Mouse (Mus musculus): ENCODE data around the gene Ankmy1. TPM values are rescaled to one million over a fixed set of nuclear protein-coding genes. Genes with fewer than 3 reads are reported as not detected.

The Ankmy1 gene
- polyA plus RNA-seq, 1 experiment from 2014 or later, result not detected

- peaks cover 55% of the 10 kb centered on the region for H3K4me1 ChIP-seq (replicated peaks)
- H3K4me3 ChIP-seq (replicated peaks), result peak overlapping the region; percentile 80
- H3K27ac ChIP-seq, result peak overlapping the region; percentile 73
Observed at GRCm38 (mm10) chr1:92911721-92912138, 9.0 kb upstream of the Ankmy1 start.

GRCm38 (mm10) chr1:92910925-92911720 lies 8.4 kb upstream of the Ankmy1 start:
- H3K4me1 ChIP-seq (replicated peaks), result peaks cover 61% of the 10 kb centered on the region

More at GRCm38 (mm10) chr1:92911721-92912138, 9.0 kb upstream of the Ankmy1 start:
- DNase-seq (no peak), ATAC-seq (ENCODE audit: low read depth) (no peak)
- H3K9ac ChIP-seq, result peak overlapping the region; percentile 84
- H3K36me3 ChIP-seq, result peaks cover 31% of the 10 kb centered on the region
- H3K27me3 ChIP-seq, result no peaks in the 10 kb centered on the region
- H3K4me2 ChIP-seq, result peak overlapping the region; percentile 95
- no peaks in the 10 kb centered on the region for H3K9me3 ChIP-seq (replicated peaks)
- 43% methylated on average over 8 of the region's 8 CpGs for WGBS (ENCODE audit: insufficient replicate concordance)

GRCm38 (mm10) chr1:92910239-92910885 lies 7.7 kb upstream of the Ankmy1 start, which contains the start of gene Rnpepl1:
Gene Rnpepl1, plus strand, starts transcription at chr1:92910783.
- peak; percentile 66 for ATAC-seq (ENCODE audit: low read depth)
- peak within 1 kb of the TSS; percentile 95 for H3K4me2 ChIP-seq
- peak within 1 kb of the TSS; percentile 80 for H3K4me3 ChIP-seq (replicated peaks)
- peaks cover 61% of the 10 kb centered on the region for H3K4me1 ChIP-seq (replicated peaks)
- 1% methylated on average over 45 of the region's 57 CpGs for WGBS (ENCODE audit: insufficient replicate concordance)
- no peaks in the 10 kb centered on the region for H3K9me3 ChIP-seq (replicated peaks)
- H3K27me3 ChIP-seq, result no peaks in the 10 kb centered on the region
- H3K27ac ChIP-seq, result peak within 1 kb of the TSS; percentile 73
- H3K9ac ChIP-seq, result peak within 1 kb of the TSS; percentile 84
- peaks cover 21% of the 10 kb centered on the region for H3K36me3 ChIP-seq
- peak; percentile 59 for DNase-seq

More at GRCm38 (mm10) chr1:92910925-92911720, 8.4 kb upstream of the Ankmy1 start:
- H3K4me3 ChIP-seq (replicated peaks), result peak overlapping the region; percentile 80
- peak; percentile 26 for DNase-seq
- peak overlapping the region; percentile 73 for H3K27ac ChIP-seq
- ATAC-seq (ENCODE audit: low read depth), result peak; percentile 19
- 2% methylated on average over 68 of the region's 85 CpGs for WGBS (ENCODE audit: insufficient replicate concordance)
- H3K9me3 ChIP-seq (replicated peaks), result no peaks in the 10 kb centered on the region
- peaks cover 25% of the 10 kb centered on the region for H3K36me3 ChIP-seq
- H3K4me2 ChIP-seq, result peak overlapping the region; percentile 95
- no peaks in the 10 kb centered on the region for H3K27me3 ChIP-seq
- peak overlapping the region; percentile 84 for H3K9ac ChIP-seq

- Histone ChIP-seq H3K36me3 (peaks cover 10% of the 10 kb centered on the region), H3K4me3 (replicated peaks) (no peak overlapping the region), H3K27ac (no peak overlapping the region), H3K9ac (no peak overlapping the region), H3K4me2 (no peak overlapping the region), H3K9me3 (replicated peaks) (no peaks in the 10 kb centered on the region), H3K27me3 (no peaks in the 10 kb centered on the region), H3K4me1 (replicated peaks) (peaks cover 61% of the 10 kb centered on the region)
- ATAC-seq (ENCODE audit: low read depth) (no peak), DNase-seq (peak; percentile 23)
- WGBS (ENCODE audit: insufficient replicate concordance), result 62% methylated on average over 4 of the region's 4 CpGs
Observed at GRCm38 (mm10) chr1:92909068-92909467, 6.4 kb upstream of the Ankmy1 start.

- H3K27me3 ChIP-seq, result no peaks in the 10 kb centered on the region
- ATAC-seq (ENCODE audit: low read depth) (no peak), DNase-seq (no peak)
- H3K4me3 ChIP-seq (replicated peaks), result no peak overlapping the region
- peaks cover 7% of the 10 kb centered on the region for H3K36me3 ChIP-seq
- 75% methylated on average over 3 of the region's 3 CpGs for WGBS (ENCODE audit: insufficient replicate concordance)
- H3K4me2 ChIP-seq, result 0 out of 2 replicates have a peak overlapping the region, but pooled peaks have one; percentile 92
- peaks cover 61% of the 10 kb centered on the region for H3K4me1 ChIP-seq (replicated peaks)
- no peaks in the 10 kb centered on the region for H3K9me3 ChIP-seq (replicated peaks)
- no peak overlapping the region for H3K27ac ChIP-seq
- no peak overlapping the region for H3K9ac ChIP-seq
Observed at GRCm38 (mm10) chr1:92908664-92909063, 6.0 kb upstream of the Ankmy1 start.

- 43% methylated on average over 20 of the region's 20 CpGs for WGBS (ENCODE audit: insufficient replicate concordance)
- ATAC-seq (ENCODE audit: low read depth), result peak; percentile 13
Observed at GRCm38 (mm10) chr1:92907632-92908360, 5.1 kb upstream of the Ankmy1 start.

GRCm38 (mm10) chr1:92906779-92907631 lies 4.3 kb upstream of the Ankmy1 start, which contains the start of gene Dusp28:
Gene Dusp28, plus strand, starts transcription at chr1:92906981.
- ATAC-seq (ENCODE audit: low read depth) (peak; percentile 90), DNase-seq (peak; percentile 83)
- peak within 1 kb of the TSS; percentile 78 for H3K4me3 ChIP-seq (replicated peaks)
- under 1% methylated on average over 81 of the region's 81 CpGs for WGBS (ENCODE audit: insufficient replicate concordance)
- H3K9me3 ChIP-seq (replicated peaks), result no peaks in the 10 kb centered on the region
- peaks cover 57% of the 10 kb centered on the region for H3K4me1 ChIP-seq (replicated peaks)
- H3K36me3 ChIP-seq, result peaks cover 5% of the 10 kb centered on the region; the same call in 1 of the 2 replicates
- H3K27me3 ChIP-seq, result peaks cover 13% of the 10 kb centered on the region
- H3K4me2 ChIP-seq, result peak within 1 kb of the TSS; percentile 92
- H3K27ac ChIP-seq, result peak within 1 kb of the TSS; percentile 88
- peak within 1 kb of the TSS; percentile 83 for H3K9ac ChIP-seq

More at GRCm38 (mm10) chr1:92907632-92908360, 5.1 kb upstream of the Ankmy1 start:
- Histone ChIP-seq H3K4me3 (replicated peaks) (peak overlapping the region; percentile 78), H3K4me1 (replicated peaks) (peaks cover 62% of the 10 kb centered on the region), H3K4me2 (peak overlapping the region; percentile 92), H3K9ac (peak overlapping the region; percentile 83), H3K9me3 (replicated peaks) (no peaks in the 10 kb centered on the region), H3K27me3 (peaks cover 7% of the 10 kb centered on the region; the same call in 1 of the 2 replicates), H3K27ac (peak overlapping the region; percentile 88), H3K36me3 (peaks cover 5% of the 10 kb centered on the region; the same call in 1 of the 2 replicates)
- DNase-seq, result no peak

- Histone ChIP-seq H3K4me1 (replicated peaks) (peaks cover 46% of the 10 kb centered on the region), H3K36me3 (peaks cover 5% of the 10 kb centered on the region; the same call in 1 of the 2 replicates), H3K27me3 (peaks cover 24% of the 10 kb centered on the region), H3K27ac (no peak overlapping the region), H3K9me3 (replicated peaks) (no peaks in the 10 kb centered on the region), H3K4me3 (replicated peaks) (no peak overlapping the region), H3K4me2 (no peak overlapping the region), H3K9ac (no peak overlapping the region)
- WGBS (ENCODE audit: insufficient replicate concordance), result 65% methylated on average over 2 of the region's 2 CpGs
- ATAC-seq (ENCODE audit: low read depth) (no peak), DNase-seq (no peak)
Observed at GRCm38 (mm10) chr1:92905703-92906310, 3.1 kb upstream of the Ankmy1 start.

GRCm38 (mm10) chr1:92903627-92904026 lies 921 bp upstream of the Ankmy1 start:
- H3K4me1 ChIP-seq (replicated peaks), result peaks cover 27% of the 10 kb centered on the region
- peaks cover 24% of the 10 kb centered on the region for H3K27me3 ChIP-seq
- no peak overlapping the region for H3K4me2 ChIP-seq
- H3K9ac ChIP-seq, result no peak overlapping the region
- no peak overlapping the region for H3K27ac ChIP-seq
- no peak overlapping the region for H3K4me3 ChIP-seq (replicated peaks)
- ATAC-seq (ENCODE audit: low read depth) (no peak), DNase-seq (no peak)
- H3K9me3 ChIP-seq (replicated peaks), result no peaks in the 10 kb centered on the region
- H3K36me3 ChIP-seq, result peaks cover 5% of the 10 kb centered on the region; the same call in 1 of the 2 replicates
- WGBS (ENCODE audit: insufficient replicate concordance), result 53% methylated on average over 4 of the region's 4 CpGs

DNA sequence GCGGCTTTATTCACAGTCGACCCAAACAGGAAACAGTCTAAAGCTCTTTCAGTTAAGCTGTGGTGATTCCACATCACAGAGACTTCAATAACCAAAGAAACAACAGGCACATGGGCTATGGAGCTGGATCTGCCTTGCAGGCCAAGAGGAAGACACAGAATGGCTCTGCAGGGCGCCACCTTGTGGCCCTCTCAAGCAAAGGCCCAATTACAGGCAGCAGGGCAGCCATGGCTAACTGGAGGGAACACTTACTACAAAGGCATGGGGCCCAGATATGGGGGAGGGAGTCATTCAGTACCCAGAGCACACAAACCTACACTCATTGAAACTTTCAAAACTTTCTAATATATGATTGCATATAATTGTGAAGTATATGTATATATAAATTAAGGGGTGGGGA lies 7.6 kb downstream of the Ankmy1 start:
- ATAC-seq (ENCODE audit: low read depth), result no peak
- Histone ChIP-seq H3K9ac (no peak overlapping the region), H3K27me3 (no peaks in the 10 kb centered on the region; the same call in 1 of the 2 replicates), H3K4me3 (replicated peaks) (no peak overlapping the region), H3K9me3 (replicated peaks) (no peaks in the 10 kb centered on the region), H3K4me1 (replicated peaks) (no peaks in the 10 kb centered on the region), H3K36me3 (no peaks in the 10 kb centered on the region), H3K27ac (no peak overlapping the region), H3K4me2 (no peak overlapping the region)
- DNase-seq, result peak; percentile 36
- 15% methylated on average over 3 of the region's 3 CpGs for WGBS (ENCODE audit: insufficient replicate concordance)
